Mouse (Mus musculus): ENCODE data around the gene Pitpnm3. TPM values are rescaled to one million over a fixed set of nuclear protein-coding genes. Genes with fewer than 3 reads are reported as not detected.

Pitpnm3 gene
- polyA plus RNA-seq, 1 experiment from 2014 or later, result 0.39 TPM

DNA sequence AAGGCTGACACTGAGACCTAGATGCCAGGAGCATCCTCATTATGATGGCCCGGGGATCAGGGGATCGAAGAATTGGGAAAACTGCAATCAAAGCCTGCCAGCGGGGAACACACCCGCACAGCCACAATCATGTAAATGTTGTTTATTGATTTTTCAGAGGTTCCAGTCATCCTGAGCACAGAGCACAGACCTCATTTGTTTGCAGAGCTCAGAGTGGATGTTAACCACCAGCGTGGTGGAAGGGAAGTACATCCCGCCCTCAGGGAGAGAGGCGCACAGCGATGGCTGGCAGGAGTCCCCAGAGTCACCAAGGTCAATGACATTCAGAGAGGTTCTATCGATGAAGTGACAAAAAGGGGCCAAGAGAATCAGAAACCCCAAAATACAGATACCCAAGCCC lies 107.7 kb downstream of the Pitpnm3 start:
- no peaks in the 10 kb centered on the region for H3K36me3 ChIP-seq (ENCODE audit: control insufficient read depth, insufficient read depth, low read length)
- WGBS, result 83% methylated on average over 9 of the region's 9 CpGs
- no peak overlapping the region for H3K27ac ChIP-seq (replicated peaks in 1 of 2; ENCODE audit: control insufficient read depth in 1 of 2, insufficient read depth in 1 of 2, low read depth in 2 of 2, low read length in 2 of 2)
- H3K4me3 ChIP-seq (ENCODE audit: control insufficient read depth in 1 of 2, insufficient read depth in 1 of 2, low read depth in 1 of 2, low read length in 2 of 2), result no peak overlapping the region
- no peak for ATAC-seq (ENCODE audit: insufficient number of reproducible peaks, insufficient read depth, low FRiP score, low read depth)
- no peak overlapping the region for H3K9ac ChIP-seq (ENCODE audit: low read length)
- no peaks in the 10 kb centered on the region for H3K9me3 ChIP-seq (ENCODE audit: control insufficient read depth, low read length)
- peaks cover 6% of the 10 kb centered on the region for H3K27me3 ChIP-seq (ENCODE audit: control insufficient read depth, insufficient read depth, low read length)
- peaks cover 11 to 18% of the 10 kb centered on the region in 2 experiments for H3K4me1 ChIP-seq (ENCODE audit: control insufficient read depth in 2 of 2, insufficient read depth in 2 of 2, low read length in 2 of 2)
- no peak overlapping the region for H3K4me2 ChIP-seq (ENCODE audit: low read length)

DNA sequence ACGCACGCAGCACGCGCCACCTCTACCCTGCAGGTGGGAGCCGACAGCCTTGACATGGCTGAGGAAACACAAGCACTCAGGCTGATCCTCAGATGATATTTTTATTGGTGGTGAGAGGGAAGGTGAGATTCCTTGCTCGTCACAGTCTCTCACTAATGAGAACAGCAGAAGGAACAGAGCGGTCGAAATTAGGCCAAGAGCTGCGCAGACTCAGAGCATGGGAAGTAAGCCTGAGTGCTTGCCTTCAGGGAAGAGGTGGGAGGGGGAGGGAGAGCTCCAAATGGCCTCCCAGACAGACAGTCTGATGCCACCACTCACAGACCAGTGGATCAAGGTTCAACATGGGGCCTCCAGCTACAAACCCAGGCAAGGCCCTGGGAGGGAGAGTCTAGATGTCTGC lies 109.1 kb downstream of the Pitpnm3 start:
- Histone ChIP-seq H3K9me3 (ENCODE audit: control insufficient read depth, low read length) (no peaks in the 10 kb centered on the region), H3K36me3 (ENCODE audit: control insufficient read depth, insufficient read depth, low read length) (no peaks in the 10 kb centered on the region), H3K4me1 (ENCODE audit: control insufficient read depth in 2 of 2, insufficient read depth in 2 of 2, low read length in 2 of 2) (peaks cover 8 to 9% of the 10 kb centered on the region in 2 experiments), H3K27me3 (ENCODE audit: control insufficient read depth, insufficient read depth, low read length) (peaks cover 6% of the 10 kb centered on the region), H3K4me2 (ENCODE audit: low read length) (no peak overlapping the region), H3K27ac (replicated peaks in 1 of 2; ENCODE audit: control insufficient read depth in 1 of 2, insufficient read depth in 1 of 2, low read depth in 2 of 2, low read length in 2 of 2) (no peak overlapping the region), H3K4me3 (ENCODE audit: control insufficient read depth in 1 of 2, insufficient read depth in 1 of 2, low read depth in 1 of 2, low read length in 2 of 2) (no peak overlapping the region), H3K9ac (ENCODE audit: low read length) (no peak overlapping the region)
- no peak for ATAC-seq (ENCODE audit: insufficient number of reproducible peaks, insufficient read depth, low FRiP score, low read depth)
- 88% methylated on average over 9 of the region's 9 CpGs for WGBS

DNA sequence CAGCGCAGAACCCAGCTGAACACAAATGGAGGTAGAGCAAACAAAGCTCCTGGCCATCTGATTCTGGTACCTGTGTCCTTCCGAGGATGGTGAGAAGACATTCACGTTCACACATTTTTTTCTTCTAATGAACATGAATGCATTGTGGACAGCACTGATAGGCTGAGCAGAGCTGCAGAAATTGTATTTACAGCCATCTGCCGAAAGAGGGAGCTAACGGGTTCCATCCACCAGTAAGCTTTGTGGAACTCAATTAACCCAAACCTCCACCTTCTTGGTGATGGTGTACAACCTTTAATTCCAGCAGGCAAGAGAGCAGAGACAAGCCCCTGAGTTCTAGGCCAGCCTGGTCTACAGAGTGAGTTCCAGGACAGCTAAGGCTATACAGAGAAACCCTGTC lies 109.7 kb downstream of the Pitpnm3 start:
- Histone ChIP-seq H3K9ac (ENCODE audit: low read length) (no peak overlapping the region), H3K4me2 (ENCODE audit: low read length) (no peak overlapping the region), H3K4me3 (ENCODE audit: control insufficient read depth in 1 of 2, insufficient read depth in 1 of 2, low read depth in 1 of 2, low read length in 2 of 2) (no peak overlapping the region), H3K4me1 (ENCODE audit: control insufficient read depth in 2 of 2, insufficient read depth in 2 of 2, low read length in 2 of 2) (peaks cover 5 to 8% of the 10 kb centered on the region in 2 experiments; a peak in 3 of 4 replicates), H3K27me3 (ENCODE audit: control insufficient read depth, insufficient read depth, low read length) (peaks cover 6% of the 10 kb centered on the region), H3K9me3 (ENCODE audit: control insufficient read depth, low read length) (no peaks in the 10 kb centered on the region), H3K36me3 (ENCODE audit: control insufficient read depth, insufficient read depth, low read length) (no peaks in the 10 kb centered on the region), H3K27ac (replicated peaks in 1 of 2; ENCODE audit: control insufficient read depth in 1 of 2, insufficient read depth in 1 of 2, low read depth in 2 of 2, low read length in 2 of 2) (no peak overlapping the region)
- ATAC-seq (ENCODE audit: insufficient number of reproducible peaks, insufficient read depth, low FRiP score, low read depth), result no peak
- WGBS, result 34% methylated on average over 5 of the region's 5 CpGs

DNA sequence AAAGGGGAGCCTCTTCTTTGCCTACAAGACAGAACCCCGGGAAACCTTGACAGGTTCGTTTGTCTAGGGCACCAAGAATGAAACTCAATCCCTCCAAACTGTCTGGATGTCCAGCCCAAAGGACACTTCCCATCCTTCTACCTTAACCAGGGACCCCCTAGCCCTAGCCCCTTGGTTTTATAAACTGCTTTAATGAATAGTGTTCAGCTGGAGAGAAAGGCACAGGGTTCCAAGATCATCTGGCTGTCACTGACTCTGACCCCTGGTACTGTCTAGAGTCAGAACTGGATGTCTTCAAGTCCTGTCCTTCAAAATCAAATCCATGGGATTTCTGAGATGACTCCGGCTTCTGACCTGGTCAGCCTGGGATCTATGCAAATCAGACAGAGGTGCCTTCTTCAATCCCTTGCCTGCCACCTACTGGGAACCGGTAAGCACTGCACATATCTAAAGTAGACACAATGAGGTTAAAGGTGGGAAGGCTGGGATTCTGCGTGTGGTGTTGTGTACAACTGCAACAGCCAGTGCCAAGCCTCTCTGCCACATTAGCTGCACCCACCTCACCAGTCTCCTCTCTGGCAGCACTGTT lies 111.3 kb downstream of the Pitpnm3 start:
- Histone ChIP-seq H3K9ac (ENCODE audit: low read length) (no peak overlapping the region), H3K4me1 (ENCODE audit: control insufficient read depth in 2 of 2, insufficient read depth in 2 of 2, low read length in 2 of 2) (peaks cover 4 to 8% of the 10 kb centered on the region in 2 experiments; a peak in 3 of 4 replicates), H3K36me3 (ENCODE audit: control insufficient read depth, insufficient read depth, low read length) (no peaks in the 10 kb centered on the region), H3K27ac (replicated peaks in 1 of 2; ENCODE audit: control insufficient read depth in 1 of 2, insufficient read depth in 1 of 2, low read depth in 2 of 2, low read length in 2 of 2) (no peak overlapping the region), H3K27me3 (ENCODE audit: control insufficient read depth, insufficient read depth, low read length) (no peaks in the 10 kb centered on the region; the same call in 1 of the 2 replicates), H3K9me3 (ENCODE audit: control insufficient read depth, low read length) (no peaks in the 10 kb centered on the region), H3K4me3 (ENCODE audit: control insufficient read depth in 1 of 2, insufficient read depth in 1 of 2, low read depth in 1 of 2, low read length in 2 of 2) (no peak overlapping the region), H3K4me2 (ENCODE audit: low read length) (no peak overlapping the region)
- WGBS, result 36% methylated on average over 5 of the region's 5 CpGs
- no peak for ATAC-seq (ENCODE audit: insufficient number of reproducible peaks, insufficient read depth, low FRiP score, low read depth)

DNA sequence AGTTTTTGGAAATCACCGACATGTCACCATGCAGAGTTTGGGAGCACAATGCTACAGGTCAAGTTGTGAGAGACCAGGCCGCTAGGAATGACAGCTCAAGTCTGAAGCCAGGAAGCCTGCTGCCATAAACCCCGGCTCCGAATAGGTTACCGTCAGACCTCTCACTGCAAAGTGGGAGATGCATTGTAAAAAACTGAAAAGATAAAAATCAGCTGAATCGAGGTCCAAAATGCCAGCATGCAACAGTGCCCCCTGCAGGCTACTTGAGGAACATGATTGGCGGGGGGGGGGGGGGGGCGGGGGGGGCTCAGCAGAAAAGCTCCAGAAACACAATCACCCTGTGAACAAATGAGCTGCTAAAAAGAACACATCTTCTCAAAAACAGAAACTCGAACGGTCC lies 112.0 kb downstream of the Pitpnm3 start:
- WGBS, result 51% methylated on average over 9 of the region's 10 CpGs
- no peaks in the 10 kb centered on the region for H3K27me3 ChIP-seq (ENCODE audit: control insufficient read depth, insufficient read depth, low read length)

DNA sequence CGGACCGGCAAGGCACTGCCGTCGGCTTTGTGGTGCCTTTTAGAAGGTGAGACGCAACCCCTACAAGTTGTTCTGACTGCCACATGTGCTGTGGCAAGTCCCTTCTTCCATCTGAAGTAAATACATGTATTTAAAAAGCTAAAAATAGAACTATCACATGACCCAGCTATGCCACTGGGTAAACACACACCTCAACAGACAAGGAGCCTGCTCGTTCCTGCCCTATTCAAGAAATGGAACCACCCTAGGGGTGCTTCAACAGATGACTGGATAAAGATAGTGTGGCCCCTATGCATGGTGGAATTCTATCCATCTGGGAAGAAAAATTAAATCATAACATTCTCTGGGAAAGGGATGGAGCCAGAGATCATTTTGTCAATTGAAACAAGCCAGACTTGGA lies 112.8 kb downstream of the Pitpnm3 start:
- peaks cover 2 to 8% of the 10 kb centered on the region in 2 experiments; a peak in 3 of 4 replicates for H3K4me1 ChIP-seq (ENCODE audit: control insufficient read depth in 2 of 2, insufficient read depth in 2 of 2, low read length in 2 of 2)
- H3K27me3 ChIP-seq (ENCODE audit: control insufficient read depth, insufficient read depth, low read length), result no peaks in the 10 kb centered on the region
- no peaks in the 10 kb centered on the region for H3K36me3 ChIP-seq (ENCODE audit: control insufficient read depth, insufficient read depth, low read length)
- no peak for ATAC-seq (ENCODE audit: insufficient number of reproducible peaks, insufficient read depth, low FRiP score, low read depth)
- 72% methylated on average over 6 of the region's 6 CpGs for WGBS
- no peaks in the 10 kb centered on the region for H3K9me3 ChIP-seq (ENCODE audit: control insufficient read depth, low read length)
- no peak overlapping the region for H3K4me3 ChIP-seq (ENCODE audit: control insufficient read depth in 1 of 2, insufficient read depth in 1 of 2, low read depth in 1 of 2, low read length in 2 of 2)
- H3K9ac ChIP-seq (ENCODE audit: low read length), result no peak overlapping the region
- no peak overlapping the region for H3K4me2 ChIP-seq (ENCODE audit: low read length)
- no peak overlapping the region for H3K27ac ChIP-seq (replicated peaks in 1 of 2; ENCODE audit: control insufficient read depth in 1 of 2, insufficient read depth in 1 of 2, low read depth in 2 of 2, low read length in 2 of 2)

More for the DNA sequence above, 112.0 kb downstream of the Pitpnm3 start:
- no peak overlapping the region for H3K4me2 ChIP-seq (ENCODE audit: low read length)
- no peaks in the 10 kb centered on the region for H3K9me3 ChIP-seq (ENCODE audit: control insufficient read depth, low read length)
- no peak overlapping the region for H3K27ac ChIP-seq (replicated peaks in 1 of 2; ENCODE audit: control insufficient read depth in 1 of 2, insufficient read depth in 1 of 2, low read depth in 2 of 2, low read length in 2 of 2)
- no peak for ATAC-seq (ENCODE audit: insufficient number of reproducible peaks, insufficient read depth, low FRiP score, low read depth)
- peaks cover 2 to 8% of the 10 kb centered on the region in 2 experiments; a peak in 3 of 4 replicates for H3K4me1 ChIP-seq (ENCODE audit: control insufficient read depth in 2 of 2, insufficient read depth in 2 of 2, low read length in 2 of 2)
- no peaks in the 10 kb centered on the region for H3K36me3 ChIP-seq (ENCODE audit: control insufficient read depth, insufficient read depth, low read length)
- H3K9ac ChIP-seq (ENCODE audit: low read length), result no peak overlapping the region; the same call in 1 of the 2 replicates
- H3K4me3 ChIP-seq (ENCODE audit: control insufficient read depth in 1 of 2, insufficient read depth in 1 of 2, low read depth in 1 of 2, low read length in 2 of 2), result no peak overlapping the region

DNA sequence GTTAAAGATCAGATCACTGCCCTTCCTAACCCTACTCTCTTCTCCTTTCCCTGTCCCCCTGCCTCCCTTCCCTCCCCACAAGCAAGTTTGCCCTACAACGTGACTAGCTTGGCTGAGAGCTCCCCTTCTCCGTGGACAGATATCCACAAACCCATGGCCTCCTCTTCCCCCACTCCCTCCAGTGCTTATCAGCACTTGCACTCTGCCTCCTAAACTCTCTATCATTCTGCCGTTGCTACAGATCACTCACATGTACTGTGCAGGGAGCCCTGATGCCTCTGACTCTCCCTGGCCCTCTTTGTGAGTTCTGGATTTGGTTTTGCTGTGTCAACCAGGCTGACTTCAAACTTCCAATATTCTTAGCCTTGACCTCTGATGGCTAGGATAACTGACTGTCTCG lies 114.6 kb downstream of the Pitpnm3 start:
- WGBS, result 30% methylated on average over 4 of the region's 4 CpGs

DNA sequence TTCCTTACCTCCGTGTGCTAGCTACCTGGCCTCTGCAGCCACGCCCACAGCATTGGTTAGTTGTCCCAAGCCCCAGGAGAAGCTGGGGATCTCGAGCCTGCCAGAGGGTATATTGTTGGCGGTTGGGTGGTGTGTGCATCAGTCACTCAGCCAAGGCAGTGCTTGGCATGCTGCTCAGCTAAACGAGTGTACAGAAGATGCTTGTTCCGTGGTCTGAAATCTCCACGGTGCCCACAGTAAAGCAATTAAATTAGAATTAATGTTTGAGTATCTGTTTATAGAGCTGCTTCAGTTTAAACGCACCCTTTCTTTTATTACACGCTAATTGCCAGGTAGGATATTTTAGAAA lies 118.4 kb downstream of the Pitpnm3 start:
- H3K9ac ChIP-seq (ENCODE audit: low read length), result no peak overlapping the region
- H3K4me2 ChIP-seq (ENCODE audit: low read length), result no peak overlapping the region
- no peak for ATAC-seq (ENCODE audit: insufficient number of reproducible peaks, insufficient read depth, low FRiP score, low read depth)
- no peak overlapping the region for H3K27ac ChIP-seq (replicated peaks in 1 of 2; ENCODE audit: control insufficient read depth in 1 of 2, insufficient read depth in 1 of 2, low read depth in 2 of 2, low read length in 2 of 2)
- no peaks in the 10 kb centered on the region for H3K9me3 ChIP-seq (ENCODE audit: control insufficient read depth, low read length)
- 77% methylated on average over 9 of the region's 9 CpGs for WGBS
- no peaks in the 10 kb centered on the region for H3K4me1 ChIP-seq (ENCODE audit: control insufficient read depth in 2 of 2, insufficient read depth in 2 of 2, low read length in 2 of 2)
- no peaks in the 10 kb centered on the region for H3K36me3 ChIP-seq (ENCODE audit: control insufficient read depth, insufficient read depth, low read length)
- H3K27me3 ChIP-seq (ENCODE audit: control insufficient read depth, insufficient read depth, low read length), result no peaks in the 10 kb centered on the region
- H3K4me3 ChIP-seq (ENCODE audit: control insufficient read depth in 1 of 2, insufficient read depth in 1 of 2, low read depth in 1 of 2, low read length in 2 of 2), result no peak overlapping the region

More for the DNA sequence above, 114.6 kb downstream of the Pitpnm3 start:
- Histone ChIP-seq H3K4me3 (ENCODE audit: control insufficient read depth in 1 of 2, insufficient read depth in 1 of 2, low read depth in 1 of 2, low read length in 2 of 2) (no peak overlapping the region), H3K9me3 (ENCODE audit: control insufficient read depth, low read length) (no peaks in the 10 kb centered on the region), H3K27me3 (ENCODE audit: control insufficient read depth, insufficient read depth, low read length) (no peaks in the 10 kb centered on the region), H3K36me3 (ENCODE audit: control insufficient read depth, insufficient read depth, low read length) (no peaks in the 10 kb centered on the region), H3K4me1 (ENCODE audit: control insufficient read depth in 2 of 2, insufficient read depth in 2 of 2, low read length in 2 of 2) (peaks cover 2 to 8% of the 10 kb centered on the region in 2 experiments; a peak in 3 of 4 replicates), H3K4me2 (ENCODE audit: low read length) (no peak overlapping the region), H3K9ac (ENCODE audit: low read length) (no peak overlapping the region), H3K27ac (replicated peaks in 1 of 2; ENCODE audit: control insufficient read depth in 1 of 2, insufficient read depth in 1 of 2, low read depth in 2 of 2, low read length in 2 of 2) (no peak overlapping the region)
- no peak for ATAC-seq (ENCODE audit: insufficient number of reproducible peaks, insufficient read depth, low FRiP score, low read depth)

Data from heart, embryonic 14.5 days (tissue).